Mouse (Mus musculus): ENCODE measurements around the gene Fcho2. TPM values are rescaled to one million over a fixed set of nuclear protein-coding genes. Genes with fewer than 3 reads are reported as not detected.

Gene Fcho2
- total RNA-seq, 1 experiment, result 13.6 TPM

- Histone ChIP-seq H3K9me3 (ENCODE audit: control insufficient read depth, insufficient read depth, low read depth, low read length) (no peaks in the 10 kb centered on the region), H3K36me3 (ENCODE audit: control insufficient read depth, insufficient read depth, low read length, poor library complexity, severe bottlenecking) (peaks cover 2% of the 10 kb centered on the region; the same call in 1 of the 2 replicates), H3K9ac (ENCODE audit: insufficient read depth, low read depth, low read length, poor library complexity, severe bottlenecking) (no peak overlapping the region), H3K27ac (ENCODE audit: insufficient read depth, low read depth, low read length, poor library complexity, severe bottlenecking) (no peak overlapping the region), H3K4me3 (ENCODE audit: insufficient read depth in 1 of 2, low read depth in 1 of 2, low read length in 2 of 2, poor library complexity in 1 of 2, severe bottlenecking in 1 of 2) (no peak overlapping the region), H3K4me1 (ENCODE audit: control insufficient read depth in 2 of 2, insufficient read depth in 2 of 2, low read length in 2 of 2, poor library complexity in 1 of 2) (no peaks in the 10 kb centered on the region)
- in situ Hi-C loops (cut with MboI; ENCODE audit: low sequenced_read_pairs in 2 of 2, unreplicated experiment in 2 of 2), result no loop called here
- TF ChIP-seq ZNF384 (IDR thresholded peaks at IDR 0.05; ENCODE audit: low read depth, low read length) (no peak), CHD2 (IDR thresholded peaks at IDR 0.05; ENCODE audit: low read depth, low read length) (no peak), MAFK (IDR thresholded peaks at IDR 0.05; ENCODE audit: insufficient read depth, low read depth, low read length) (no peak), HCFC1 (IDR thresholded peaks at IDR 0.05; ENCODE audit: borderline replicate concordance, insufficient read depth, low read length) (no peak), ZC3H11A (IDR thresholded peaks at IDR 0.05; ENCODE audit: borderline replicate concordance, low read depth, low read length) (no peak)
- no peak for DNase-seq (ENCODE audit: low read depth, low spot score)
These were observed 114.5 kb downstream of the Fcho2 start for GRCm38 (mm10) chr13:98700661-98701308.

GRCm38 (mm10) chr13:98699982-98700540 is 115.2 kb downstream of the Fcho2 start:
- Histone ChIP-seq H3K4me3 (ENCODE audit: insufficient read depth in 1 of 2, low read depth in 1 of 2, low read length in 2 of 2, poor library complexity in 1 of 2, severe bottlenecking in 1 of 2) (no peak overlapping the region), H3K4me1 (ENCODE audit: control insufficient read depth in 2 of 2, insufficient read depth in 2 of 2, low read length in 2 of 2, poor library complexity in 1 of 2) (no peaks in the 10 kb centered on the region), H3K9ac (ENCODE audit: insufficient read depth, low read depth, low read length, poor library complexity, severe bottlenecking) (no peak overlapping the region), H3K27ac (ENCODE audit: insufficient read depth, low read depth, low read length, poor library complexity, severe bottlenecking) (no peak overlapping the region), H3K9me3 (ENCODE audit: control insufficient read depth, insufficient read depth, low read depth, low read length) (no peaks in the 10 kb centered on the region), H3K36me3 (ENCODE audit: control insufficient read depth, insufficient read depth, low read length, poor library complexity, severe bottlenecking) (peaks cover 2% of the 10 kb centered on the region; the same call in 1 of the 2 replicates)
- DNase-seq (ENCODE audit: low read depth, low spot score), result no peak
- in situ Hi-C loops (cut with MboI; ENCODE audit: low sequenced_read_pairs in 2 of 2, unreplicated experiment in 2 of 2), result no loop called here
- TF ChIP-seq MAFK (IDR thresholded peaks at IDR 0.05; ENCODE audit: insufficient read depth, low read depth, low read length), result no peak
- no peak for TF ChIP-seq ZNF384 (IDR thresholded peaks at IDR 0.05; ENCODE audit: low read depth, low read length)
- TF ChIP-seq HCFC1 (IDR thresholded peaks at IDR 0.05; ENCODE audit: borderline replicate concordance, insufficient read depth, low read length), result no peak
- TF ChIP-seq ZC3H11A (IDR thresholded peaks at IDR 0.05; ENCODE audit: borderline replicate concordance, low read depth, low read length), result no peak
- TF ChIP-seq CHD2 (IDR thresholded peaks at IDR 0.05; ENCODE audit: low read depth, low read length), result no peak

- H3K9me3 ChIP-seq (ENCODE audit: control insufficient read depth, insufficient read depth, low read depth, low read length), result no peaks in the 10 kb centered on the region
- H3K27ac ChIP-seq (ENCODE audit: insufficient read depth, low read depth, low read length, poor library complexity, severe bottlenecking), result no peak overlapping the region
- no peak for TF ChIP-seq MAFK (IDR thresholded peaks at IDR 0.05; ENCODE audit: insufficient read depth, low read depth, low read length)
- H3K9ac ChIP-seq (ENCODE audit: insufficient read depth, low read depth, low read length, poor library complexity, severe bottlenecking), result no peak overlapping the region
- H3K4me1 ChIP-seq (ENCODE audit: control insufficient read depth in 2 of 2, insufficient read depth in 2 of 2, low read length in 2 of 2, poor library complexity in 1 of 2), result no peaks in the 10 kb centered on the region
- H3K4me3 ChIP-seq (ENCODE audit: insufficient read depth in 1 of 2, low read depth in 1 of 2, low read length in 2 of 2, poor library complexity in 1 of 2, severe bottlenecking in 1 of 2), result no peak overlapping the region
- peaks cover 2% of the 10 kb centered on the region; the same call in 1 of the 2 replicates for H3K36me3 ChIP-seq (ENCODE audit: control insufficient read depth, insufficient read depth, low read length, poor library complexity, severe bottlenecking)
- no peak for DNase-seq (ENCODE audit: low read depth, low spot score)
- in situ Hi-C loops (cut with MboI; ENCODE audit: low sequenced_read_pairs in 2 of 2, unreplicated experiment in 2 of 2), result no loop called here
These were observed 116.1 kb downstream of the Fcho2 start for GRCm38 (mm10) chr13:98699051-98699744.

DNA sequence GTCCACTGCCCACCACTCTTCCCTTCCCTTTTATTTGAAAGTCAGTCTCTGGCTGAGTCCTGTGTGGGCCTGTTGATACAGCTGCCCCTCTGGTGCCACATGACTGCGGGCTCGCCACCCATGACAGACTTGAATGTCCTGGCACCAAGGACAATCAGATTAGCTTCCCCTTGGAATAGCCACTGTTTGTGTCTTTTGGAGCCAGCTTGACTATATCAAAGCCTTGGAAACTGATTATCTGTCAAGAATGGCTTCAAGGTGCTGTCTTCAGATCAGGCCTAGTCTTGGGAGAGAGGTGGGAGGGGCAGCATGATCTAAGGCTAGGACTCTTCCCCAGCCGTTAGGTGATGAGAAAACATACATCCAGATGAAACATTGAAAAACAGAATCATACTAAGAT is 118.5 kb downstream of the Fcho2 start:
- in situ Hi-C loops (cut with MboI; ENCODE audit: low sequenced_read_pairs in 2 of 2, unreplicated experiment in 2 of 2), result no loop called here
- no peaks in the 10 kb centered on the region for H3K9me3 ChIP-seq (ENCODE audit: control insufficient read depth, insufficient read depth, low read depth, low read length)
- TF ChIP-seq MAFK (IDR thresholded peaks at IDR 0.05; ENCODE audit: insufficient read depth, low read depth, low read length) (no peak), ZNF384 (IDR thresholded peaks at IDR 0.05; ENCODE audit: low read depth, low read length) (no peak), HCFC1 (IDR thresholded peaks at IDR 0.05; ENCODE audit: borderline replicate concordance, insufficient read depth, low read length) (no peak), CHD2 (IDR thresholded peaks at IDR 0.05; ENCODE audit: low read depth, low read length) (no peak), ZC3H11A (IDR thresholded peaks at IDR 0.05; ENCODE audit: borderline replicate concordance, low read depth, low read length) (no peak)
- H3K27ac ChIP-seq (ENCODE audit: insufficient read depth, low read depth, low read length, poor library complexity, severe bottlenecking), result no peak overlapping the region
- no peak overlapping the region for H3K9ac ChIP-seq (ENCODE audit: insufficient read depth, low read depth, low read length, poor library complexity, severe bottlenecking)
- H3K36me3 ChIP-seq (ENCODE audit: control insufficient read depth, insufficient read depth, low read length, poor library complexity, severe bottlenecking), result peaks cover 2% of the 10 kb centered on the region; the same call in 1 of the 2 replicates
- no peak overlapping the region for H3K4me3 ChIP-seq (ENCODE audit: insufficient read depth in 1 of 2, low read depth in 1 of 2, low read length in 2 of 2, poor library complexity in 1 of 2, severe bottlenecking in 1 of 2)
- H3K4me1 ChIP-seq (ENCODE audit: control insufficient read depth in 2 of 2, insufficient read depth in 2 of 2, low read length in 2 of 2, poor library complexity in 1 of 2), result no peaks in the 10 kb centered on the region
- DNase-seq (ENCODE audit: low read depth, low spot score), result no peak

All from ES-E14 (cell line).